Mouse (Mus musculus) CH12.LX (cell line): ENCODE measurements around the gene Olfr556.

Experiments
- POLR2AphosphoS2 ChIP-seq: IDR thresholded peaks from 2 replicates; pipeline ENCODE4 v1.6.1; 2011; ENCODE audit warnings: low read depth, low read length, improper control_type of control experiment
- TCF12 ChIP-seq: IDR thresholded peaks from 2 replicates; pipeline ENCODE4 v1.6.1; 2014; ENCODE audit warnings: low read depth, mild to moderate bottlenecking, inconsistent platforms, low read length, improper control_type of control experiment

DNA sequence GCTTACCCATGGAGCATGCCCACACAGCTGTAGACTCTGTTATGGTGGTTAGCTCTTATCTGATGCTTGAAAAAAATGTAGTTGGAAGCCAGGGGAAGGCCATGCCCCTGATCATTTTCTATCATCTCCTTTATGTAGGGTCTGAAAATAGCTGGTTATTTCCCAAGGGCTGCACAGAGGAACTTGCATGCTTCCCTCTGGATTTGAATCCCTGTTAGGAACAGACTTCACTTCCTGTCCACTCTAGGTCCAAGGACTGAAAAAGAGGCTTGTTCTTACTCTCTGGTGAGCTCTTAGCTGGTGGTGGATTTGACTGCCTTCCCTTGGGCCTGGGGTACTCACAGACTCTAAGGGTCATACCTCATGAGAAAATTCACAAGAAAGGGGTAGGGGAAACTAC, 46.6 kb upstream of the Olfr556 start, which contains the start of gene Olfr553:
- no peak for TF ChIP-seq TCF12
- no peak for TF ChIP-seq POLR2AphosphoS2
